Mouse (Mus musculus) limb, embryonic 14.5 days (tissue): ENCODE measurements at regions not wholly inside any gene's neighbourhood (a gene's known extent, or its start where the extent isn't known, plus 50 kb on each side); places are given as distances from the start of the nearest gene placed in this dataset.
A peak's percentile ranks its signal among the peaks of the same experiment; 100 is the strongest.

Source experiments
- ATAC-seq: fragments of 200-750 bp; cut with Nextera tagmentation; 2 replicates; pipeline ENCODE4 v1.8.0; 2017; ENCODE audit warnings: low read depth, moderate number of reproducible peaks, moderate TSS enrichment; ENCODE audit not compliant: low FRiP score
- DNase-seq: peaks from one replicate; pipeline ENCODE4 v3.0.0-alpha.2; 2015; ENCODE audit warnings: low spot score
- H3K27ac ChIP-seq: fragments of 300-500 bp; sonication (generic); replicated peaks from 2 replicates; pipeline ENCODE4 v1.5.1; 2014; ENCODE audit warnings: low read depth, mild to moderate bottlenecking, low read length, moderate library complexity, mixed read lengths
- H3K27me3 ChIP-seq: fragments of 300-500 bp; sonication (generic); 2 replicates; pipeline ENCODE4 v1.6.1; 2014; ENCODE audit warnings: low read length, mixed read lengths; ENCODE audit not compliant: control insufficient read depth, insufficient read depth
- H3K36me3 ChIP-seq: fragments of 300-500 bp; sonication (generic); 2 replicates; pipeline ENCODE4 v1.6.1; 2014; ENCODE audit warnings: mild to moderate bottlenecking, low read length, moderate library complexity, mixed read lengths; ENCODE audit not compliant: control insufficient read depth, insufficient read depth
- H3K4me1 ChIP-seq: fragments of 300-500 bp; sonication (generic); 2 replicates; pipeline ENCODE4 v1.6.1; 2014; ENCODE audit warnings: antibody characterized with exemption, low read length, mixed read lengths; ENCODE audit not compliant: control insufficient read depth, insufficient read depth
- H3K4me2 ChIP-seq: fragments of 300-500 bp; sonication (generic); replicated peaks from 2 replicates; pipeline ENCODE4 v1.6.1; 2014; ENCODE audit warnings: low read depth, mild to moderate bottlenecking, low read length, moderate library complexity; ENCODE audit not compliant: severe bottlenecking
- H3K4me3 ChIP-seq: fragments of 300-500 bp; sonication (generic); replicated peaks from 2 replicates; pipeline ENCODE4 v1.5.1; 2014; ENCODE audit warnings: low read length
- H3K9ac ChIP-seq: fragments of 300-500 bp; sonication (generic); 2 replicates; pipeline ENCODE4 v1.6.1; 2014; ENCODE audit warnings: mild to moderate bottlenecking, low read depth, low read length, moderate library complexity; ENCODE audit not compliant: severe bottlenecking
- H3K9me3 ChIP-seq: fragments of 300-500 bp; sonication (generic); 2 replicates; pipeline ENCODE4 v1.6.1; 2016; ENCODE audit warnings: low read length; ENCODE audit not compliant: control insufficient read depth
- POLR2A ChIP-seq: fragments of 200-500 bp; IDR thresholded peaks from 2 replicates; pipeline ENCODE4 v1.8.0; 2012; ENCODE audit warnings: inconsistent platforms, mild to moderate bottlenecking, moderate library complexity, borderline replicate concordance; ENCODE audit not compliant: insufficient read depth, insufficient read length; ENCODE audit errors: extremely low read depth
- WGBS: fragments of 180-500 bp; shearing (Covaris S2); extraction: QIAGEN DNeasy Blood & Tissue Kit; methylation state at CpG from one replicate; pipeline ENCODE4 v1.1.7; 2014; 5-methylcytosine and 5-hydroxymethylcytosine counted together

GRCm38 (mm10) chr16:24172653-24173052, 184.0 kb upstream of the Bcl6 start:
- no peaks in the 10 kb centered on the region for H3K9me3 ChIP-seq
- H3K4me1 ChIP-seq, result no peaks in the 10 kb centered on the region
- H3K36me3 ChIP-seq, result no peaks in the 10 kb centered on the region
- 87% methylated on average over 2 of the region's 2 CpGs for WGBS
- no peak for ATAC-seq
- no peak overlapping the region for H3K27ac ChIP-seq
- H3K27me3 ChIP-seq, result no peaks in the 10 kb centered on the region
- DNase-seq, result no peak
- no peak overlapping the region for H3K4me2 ChIP-seq
- H3K9ac ChIP-seq, result no peak overlapping the region
- H3K4me3 ChIP-seq, result no peak overlapping the region
- no peak for TF ChIP-seq POLR2A

GRCm38 (mm10) chr16:24172065-24172464, 183.4 kb upstream of the Bcl6 start:
- H3K9me3 ChIP-seq, result no peaks in the 10 kb centered on the region
- no peaks in the 10 kb centered on the region for H3K27me3 ChIP-seq
- no peaks in the 10 kb centered on the region for H3K4me1 ChIP-seq
- 86% methylated on average over 5 of the region's 5 CpGs for WGBS
- no peak overlapping the region for H3K4me3 ChIP-seq
- no peak for TF ChIP-seq POLR2A
- no peaks in the 10 kb centered on the region for H3K36me3 ChIP-seq
- no peak for DNase-seq
- H3K4me2 ChIP-seq, result no peak overlapping the region
- no peak overlapping the region for H3K27ac ChIP-seq
- ATAC-seq, result no peak
- H3K9ac ChIP-seq, result no peak overlapping the region

GRCm38 (mm10) chr16:24171161-24171560, 182.5 kb upstream of the Bcl6 start:
- WGBS, result 69% methylated on average over 4 of the region's 4 CpGs
- no peak overlapping the region for H3K9ac ChIP-seq
- H3K9me3 ChIP-seq, result no peaks in the 10 kb centered on the region
- no peak overlapping the region for H3K27ac ChIP-seq
- H3K4me3 ChIP-seq, result no peak overlapping the region
- DNase-seq (no peak), ATAC-seq (no peak)
- TF ChIP-seq POLR2A, result no peak
- H3K4me2 ChIP-seq, result no peak overlapping the region
- no peaks in the 10 kb centered on the region for H3K36me3 ChIP-seq
- no peaks in the 10 kb centered on the region for H3K27me3 ChIP-seq
- H3K4me1 ChIP-seq, result no peaks in the 10 kb centered on the region

- H3K36me3 ChIP-seq, result no peaks in the 10 kb centered on the region
- H3K27ac ChIP-seq, result no peak overlapping the region
- no peak for TF ChIP-seq POLR2A
- no peak overlapping the region for H3K4me3 ChIP-seq
- no peaks in the 10 kb centered on the region for H3K27me3 ChIP-seq
- no peak overlapping the region for H3K4me2 ChIP-seq
- H3K4me1 ChIP-seq, result peaks cover 10% of the 10 kb centered on the region
- H3K9ac ChIP-seq, result no peak overlapping the region
- no peak for DNase-seq
- no peak for ATAC-seq
- no peaks in the 10 kb centered on the region for H3K9me3 ChIP-seq
These were observed 177.8 kb upstream of the Bcl6 start for GRCm38 (mm10) chr16:24166496-24166895.

GRCm38 (mm10) chr16:24165461-24166081, 176.9 kb upstream of the Bcl6 start:
- Histone ChIP-seq H3K4me3 (no peak overlapping the region), H3K4me2 (no peak overlapping the region), H3K27me3 (no peaks in the 10 kb centered on the region), H3K27ac (peak overlapping the region; percentile 67), H3K9me3 (no peaks in the 10 kb centered on the region), H3K4me1 (peaks cover 10% of the 10 kb centered on the region), H3K9ac (peak overlapping the region; percentile 41; the same call in 1 of the 2 replicates), H3K36me3 (no peaks in the 10 kb centered on the region)
- no peak for TF ChIP-seq POLR2A
- 48% methylated on average over 11 of the region's 11 CpGs for WGBS
- ATAC-seq (peak; percentile 63), DNase-seq (no peak)
